Mouse (Mus musculus): ENCODE measurements at regions not wholly inside any gene's neighbourhood (a gene's known extent, or its start where the extent isn't known, plus 50 kb on each side); places are given as distances from the start of the nearest gene placed in this dataset.
A peak's percentile ranks its signal among the peaks of the same experiment; 100 is the strongest.

- no peak for DNase-seq
These were observed 431.9 kb upstream of the Atp11b start for GRCm38 (mm10) chr3:35321991-35322390.

GRCm38 (mm10) chr3:35322899-35323298 is 431.0 kb upstream of the Atp11b start:
- no peak for DNase-seq

- DNase-seq = peak; percentile 71
These were observed 430.3 kb upstream of the Atp11b start for GRCm38 (mm10) chr3:35323450-35324077.

- no peak for DNase-seq
These were observed 429.7 kb upstream of the Atp11b start for GRCm38 (mm10) chr3:35324186-35324585.

GRCm38 (mm10) chr3:35332534-35333272 is 421.2 kb upstream of the Atp11b start:
- DNase-seq = no peak

GRCm38 (mm10) chr3:35334017-35334416 is 419.9 kb upstream of the Atp11b start:
- DNase-seq = no peak

- DNase-seq = no peak
These were observed 419.4 kb upstream of the Atp11b start for GRCm38 (mm10) chr3:35334546-35334945.

GRCm38 (mm10) chr3:35335837-35336236 is 418.1 kb upstream of the Atp11b start:
- no peak for DNase-seq

GRCm38 (mm10) chr3:35340525-35340924 is 413.4 kb upstream of the Atp11b start:
- no peak for DNase-seq

- no peak for DNase-seq
These were observed 412.7 kb upstream of the Atp11b start for GRCm38 (mm10) chr3:35340935-35341800.

- DNase-seq = no peak
These were observed 412.1 kb upstream of the Atp11b start for GRCm38 (mm10) chr3:35341840-35342239.

GRCm38 (mm10) chr3:35342584-35342983 is 411.3 kb upstream of the Atp11b start:
- no peak for DNase-seq

GRCm38 (mm10) chr3:35343936-35344335 is 410.0 kb upstream of the Atp11b start:
- DNase-seq = no peak

- DNase-seq = no peak
These were observed 404.8 kb upstream of the Atp11b start for GRCm38 (mm10) chr3:35349114-35349513.

- DNase-seq = no peak
These were observed 400.5 kb upstream of the Atp11b start for GRCm38 (mm10) chr3:35353442-35353841.

GRCm38 (mm10) chr3:35353920-35354319 is 400.0 kb upstream of the Atp11b start:
- DNase-seq = no peak

GRCm38 (mm10) chr3:35354356-35354755 is 399.6 kb upstream of the Atp11b start:
- DNase-seq = no peak

- no peak for DNase-seq
These were observed 396.8 kb upstream of the Atp11b start for GRCm38 (mm10) chr3:35357111-35357510.

- DNase-seq = no peak
These were observed 395.4 kb upstream of the Atp11b start for GRCm38 (mm10) chr3:35358541-35358940.

GRCm38 (mm10) chr3:35359288-35359687 is 394.6 kb upstream of the Atp11b start:
- DNase-seq = no peak

- no peak for DNase-seq
These were observed 393.4 kb upstream of the Atp11b start for GRCm38 (mm10) chr3:35360515-35360914.

- DNase-seq = no peak
These were observed 392.8 kb upstream of the Atp11b start for GRCm38 (mm10) chr3:35361086-35361485.

- no peak for DNase-seq
These were observed 388.5 kb upstream of the Atp11b start for GRCm38 (mm10) chr3:35365431-35365830.

- DNase-seq = no peak
These were observed 381.6 kb upstream of the Atp11b start for GRCm38 (mm10) chr3:35372276-35372675.
